Mouse (Mus musculus) yolk sac, embryonic 10.5 days (tissue): ENCODE measurements at regions not wholly inside any gene's neighbourhood (a gene's known extent, or its start where the extent isn't known, plus 50 kb on each side); places are given as distances from the start of the nearest gene placed in this dataset.

Experiments
- DNase-seq: peaks from one replicate; pipeline ENCODE4 v3.0.0-alpha.2; 2017; ENCODE audit warnings: low spot score

- DNase-seq: no peak
These were observed 190.1 kb downstream of the Phlda1 start for GRCm38 (mm10) chr10:111695918-111696760.

- no peak for DNase-seq
These were observed 190.9 kb downstream of the Phlda1 start for GRCm38 (mm10) chr10:111696987-111697386.

- no peak for DNase-seq
These were observed 193.7 kb downstream of the Phlda1 start for GRCm38 (mm10) chr10:111699557-111700508.

- no peak for DNase-seq
These were observed 194.5 kb downstream of the Phlda1 start for GRCm38 (mm10) chr10:111700570-111700969.

- no peak for DNase-seq
These were observed 195.1 kb downstream of the Phlda1 start for GRCm38 (mm10) chr10:111701138-111701537.

- no peak for DNase-seq
These were observed 196.3 kb downstream of the Phlda1 start for GRCm38 (mm10) chr10:111702435-111702834.

GRCm38 (mm10) chr10:111703447-111703846, 197.4 kb downstream of the Phlda1 start:
- no peak for DNase-seq

- no peak for DNase-seq
These were observed 205.5 kb downstream of the Phlda1 start for GRCm38 (mm10) chr10:111711519-111712113.

GRCm38 (mm10) chr10:111712991-111713390, 206.9 kb downstream of the Phlda1 start:
- no peak for DNase-seq

- DNase-seq: no peak
These were observed 207.6 kb downstream of the Phlda1 start for GRCm38 (mm10) chr10:111713676-111714075.

GRCm38 (mm10) chr10:111715172-111715571, 209.1 kb downstream of the Phlda1 start:
- no peak for DNase-seq

- DNase-seq: no peak
These were observed 213.5 kb downstream of the Phlda1 start for GRCm38 (mm10) chr10:111719632-111720031.

GRCm38 (mm10) chr10:111721068-111721467, 215.0 kb downstream of the Phlda1 start:
- DNase-seq: no peak

GRCm38 (mm10) chr10:111723885-111724284, 217.8 kb downstream of the Phlda1 start:
- DNase-seq: no peak

- peak; percentile 40 for DNase-seq
These were observed 218.7 kb downstream of the Phlda1 start for GRCm38 (mm10) chr10:111724574-111725414.

GRCm38 (mm10) chr10:111736026-111736425, 229.9 kb downstream of the Phlda1 start:
- DNase-seq: no peak

GRCm38 (mm10) chr10:111739471-111740138, 232.9 kb upstream of the Krr1 start:
- peak; percentile 13 for DNase-seq

GRCm38 (mm10) chr10:111740586-111741265, 231.7 kb upstream of the Krr1 start:
- no peak for DNase-seq

GRCm38 (mm10) chr10:111741301-111741945, 231.0 kb upstream of the Krr1 start:
- DNase-seq: no peak

GRCm38 (mm10) chr10:111743291-111743690, 229.2 kb upstream of the Krr1 start:
- DNase-seq: no peak
